Mouse (Mus musculus) brain, embryonic 18.5 days (tissue): ENCODE results near the gene Hoxd9.

Experiments used
- DNase-seq: peaks from one replicate; pipeline ENCODE4 v3.0.0-alpha.2; 2012; ENCODE audit warnings: low read depth, low spot score

Hoxd9 gene

GRCm38 (mm10) chr2:74683471-74683951 is 14.0 kb upstream of the Hoxd9 start:
- DNase-seq: no peak

GRCm38 (mm10) chr2:74684106-74684505 is 13.4 kb upstream of the Hoxd9 start:
- no peak for DNase-seq

- no peak for DNase-seq
Observed at GRCm38 (mm10) chr2:74685059-74685603, 12.4 kb upstream of the Hoxd9 start.

- DNase-seq: no peak
Observed at GRCm38 (mm10) chr2:74686301-74686987, 11.1 kb upstream of the Hoxd9 start.

- DNase-seq: no peak
Observed at GRCm38 (mm10) chr2:74686988-74687697, 10.4 kb upstream of the Hoxd9 start.

GRCm38 (mm10) chr2:74687698-74688555 is 9.6 kb upstream of the Hoxd9 start:
- no peak for DNase-seq

GRCm38 (mm10) chr2:74688795-74689573 is 8.5 kb upstream of the Hoxd9 start:
- DNase-seq: no peak

GRCm38 (mm10) chr2:74689574-74690337 is 7.8 kb upstream of the Hoxd9 start:
- no peak for DNase-seq

GRCm38 (mm10) chr2:74690338-74690716 is 7.2 kb upstream of the Hoxd9 start:
- DNase-seq: no peak

- DNase-seq: no peak
Observed at GRCm38 (mm10) chr2:74691022-74691951, 6.2 kb upstream of the Hoxd9 start, which contains the start of gene Hoxd10. TSS of gene Hoxd10 (plus strand) at chr2:74691924.

- no peak for DNase-seq
Observed at GRCm38 (mm10) chr2:74691995-74692807, 5.3 kb upstream of the Hoxd9 start.

- DNase-seq: no peak
Observed at GRCm38 (mm10) chr2:74692808-74693431, 4.6 kb upstream of the Hoxd9 start.

GRCm38 (mm10) chr2:74693432-74693827 is 4.1 kb upstream of the Hoxd9 start:
- DNase-seq: no peak

- no peak for DNase-seq
Observed at GRCm38 (mm10) chr2:74694066-74694465, 3.5 kb upstream of the Hoxd9 start.

GRCm38 (mm10) chr2:74695383-74695782 is 2.1 kb upstream of the Hoxd9 start:
- no peak for DNase-seq

GRCm38 (mm10) chr2:74695813-74696430 is 1.6 kb upstream of the Hoxd9 start:
- no peak for DNase-seq
